Comparison of ENCODE assay signal across 11 mouse cellular contexts in the genomic region with DNA sequence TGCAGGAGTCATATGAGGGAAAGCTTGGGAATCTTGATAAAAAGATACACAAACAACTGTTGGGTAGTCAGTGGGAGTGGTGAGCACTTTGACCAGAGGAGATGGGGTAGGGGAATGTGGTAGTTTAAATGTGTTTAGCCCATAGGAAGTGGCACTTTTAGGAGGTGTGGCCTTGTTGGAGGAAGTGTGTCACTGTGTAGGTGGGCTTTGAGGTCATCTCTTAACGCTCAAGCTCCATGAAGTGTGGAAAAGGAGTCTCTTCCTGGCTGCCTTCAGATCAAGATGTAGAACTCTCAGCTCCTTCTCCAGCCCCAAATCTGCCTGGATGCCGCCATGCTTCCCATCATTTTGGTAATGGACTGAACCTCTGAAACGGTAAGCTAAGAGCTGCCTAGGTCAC. TPM values are rescaled to one million over a fixed set of nuclear protein-coding genes. Genes with fewer than 3 reads are reported as not detected.
DNase-seq lines count a peak whose midpoint lies in the region; ATAC-seq and TF ChIP-seq lines count a peak whose summit lies in the region.
"Had no signal": no experiment of that assay in that cellular context is flagged by ENCODE, and none has a peak within 500 bp of the region (broad histone marks: within the 10 kb centered on the region; RNA-seq: fewer than 3 reads in every experiment).

Gene Lamb3 (plus strand): TSS at position 197 of the 400 bp plus-strand sequence.

- no peak for TF ChIP-seq CTCF in liver, adult 2 months (IDR thresholded peaks at IDR 0.05; ENCODE audit: low read depth, low read length)
- TF ChIP-seq CTCF in stomach, postnatal 0 days (IDR thresholded peaks at IDR 0.05; ENCODE audit: low read depth): no peak

- H3K27me3 ChIP-seq in liver, adult 2 months (ENCODE audit: control insufficient read depth, insufficient read depth, low read length): no peaks in the 10 kb centered on the region
- no peaks in the 10 kb centered on the region for H3K27me3 ChIP-seq in stomach, postnatal 0 days (ENCODE audit: control insufficient read depth, insufficient read depth, low read length)
- no peaks in the 10 kb centered on the region for H3K27me3 ChIP-seq in intestine, embryonic 15.5 days (replicated peaks)
- H3K27me3 ChIP-seq: Patski had no signal

- TF ChIP-seq POLR2A in liver, adult 2 months (IDR thresholded peaks at IDR 0.05; ENCODE audit: extremely low read depth, insufficient read depth, low read length): no peak

- peak; percentile 55 for ATAC-seq in megakaryocyte, adult 5-6 weeks (ENCODE audit: poor library complexity, severe bottlenecking)
- ATAC-seq in stomach, postnatal 0 days (ENCODE audit: low FRiP score, low TSS enrichment): no peak
- ATAC-seq in intestine, embryonic 15.5 days: no peak
- ATAC-seq: forebrain, embryonic 16.5 days had no signal

- H3K79me2 ChIP-seq in liver, adult 2 months (ENCODE audit: control insufficient read depth, insufficient read depth, low read length): no peaks in the 10 kb centered on the region

- WGBS in liver, adult 2 months: 80% methylated on average over 3 of the region's 3 CpGs
- 90% methylated on average over 3 of the region's 3 CpGs for WGBS in stomach, postnatal 0 days
- WGBS in intestine, embryonic 15.5 days: 93% methylated on average over 3 of the region's 3 CpGs

- no peaks in the 10 kb centered on the region for H3K9me3 ChIP-seq in stomach, postnatal 0 days (ENCODE audit: control insufficient read depth, low read length)
- no peaks in the 10 kb centered on the region for H3K9me3 ChIP-seq in intestine, embryonic 15.5 days

- peak within 1 kb of the TSS; percentile 64 for H3K27ac ChIP-seq in liver, adult 2 months (replicated peaks; ENCODE audit: insufficient read depth, low read depth, low read length)
- H3K27ac ChIP-seq in stomach, postnatal 0 days (replicated peaks): no peak within 1 kb of the TSS
- H3K27ac ChIP-seq in intestine, embryonic 15.5 days: no peak within 1 kb of the TSS

- peaks cover 27% of the 10 kb centered on the region for H3K4me1 ChIP-seq in liver, adult 2 months (ENCODE audit: control insufficient read depth, insufficient read depth, low read length)
- no peaks in the 10 kb centered on the region for H3K4me1 ChIP-seq in stomach, postnatal 0 days (replicated peaks; ENCODE audit: control insufficient read depth, insufficient read depth)
- no peaks in the 10 kb centered on the region for H3K4me1 ChIP-seq in intestine, embryonic 15.5 days (replicated peaks)

- no peak within 1 kb of the TSS for H3K4me2 ChIP-seq in stomach, postnatal 0 days (replicated peaks; ENCODE audit: low read depth)
- H3K4me2 ChIP-seq in intestine, embryonic 15.5 days (replicated peaks): no peak within 1 kb of the TSS

- no peak for DNase-seq in liver, adult 2 months (ENCODE audit: extremely low read depth, low read depth, low spot score)
- no peak for DNase-seq in liver
- no peak for DNase-seq in urinary bladder, adult 2 months (ENCODE audit: low spot score)
- no peak for DNase-seq in urinary bladder, postnatal 10 days (ENCODE audit: low spot score)
- no peak for DNase-seq in stomach, postnatal 0 days (ENCODE audit: low spot score)
- DNase-seq in cerebellum, postnatal 4 days (ENCODE audit: low spot score in 2 of 2): no peak
- DNase-seq: gastrocnemius, postnatal 36 days had no signal

- no peaks in the 10 kb centered on the region for H3K36me3 ChIP-seq in liver, adult 2 months (ENCODE audit: control insufficient read depth, insufficient read depth, low read length)
- H3K36me3 ChIP-seq in stomach, postnatal 0 days (ENCODE audit: control insufficient read depth, insufficient read depth, low read length): no peaks in the 10 kb centered on the region
- no peaks in the 10 kb centered on the region for H3K36me3 ChIP-seq in intestine, embryonic 15.5 days

- H3K4me3 ChIP-seq in liver, adult 2 months (ENCODE audit: insufficient read depth, low read depth, low read length): no peak within 1 kb of the TSS
- no peak within 1 kb of the TSS for H3K4me3 ChIP-seq in stomach, postnatal 0 days (ENCODE audit: low read depth, low read length)
- no peak within 1 kb of the TSS for H3K4me3 ChIP-seq in intestine, embryonic 15.5 days (replicated peaks)

- TF ChIP-seq EP300 in stomach, postnatal 0 days (optimal IDR thresholded peaks at IDR 0.05): no peak

- H3K9ac ChIP-seq in liver, adult 2 months (ENCODE audit: low read depth, low read length): no peak within 1 kb of the TSS
- no peak within 1 kb of the TSS for H3K9ac ChIP-seq in stomach, postnatal 0 days (ENCODE audit: low read length)
- H3K9ac ChIP-seq in intestine, embryonic 15.5 days: no peak within 1 kb of the TSS

RNA-seq across cellular contexts. Expression of gene Lamb3, which starts in this region (rescaled TPM):
- 1.7 and 2.0 TPM in 2 replicates for total RNA-seq in liver, adult 2 months (2014; rRNA removed)
- 1.6 and 2.4 TPM in 2 replicates for polyA plus RNA-seq in liver, adult 2 months (2012; rRNA removed)
- polyA plus RNA-seq in urinary bladder, adult 2 months (2012; rRNA removed): 22.3 and 26.3 TPM in 2 replicates
- total RNA-seq in megakaryocyte, adult 5-6 weeks (2015): 2.2 and 3.4 TPM in 2 replicates
- total RNA-seq in megakaryocyte, adult 5-6 weeks (2017): 2.5 and 6.5 TPM in 2 replicates
- 34.9 and 35.5 TPM in 2 replicates for polyA plus RNA-seq in stomach, postnatal 0 days (2015; fragmentation: Nextera tagmentation; extraction: Ambion mirVana)
- polyA plus RNA-seq in intestine, embryonic 15.5 days (2015; fragmentation: Nextera tagmentation; extraction: Ambion mirVana): 3.9 and 4.4 TPM in 2 replicates
